Mouse (Mus musculus) telencephalon, adult 2 months (tissue): ENCODE data around the gene Tmem213.
A peak's percentile ranks its signal among the peaks of the same experiment; 100 is the strongest.

Experiments
- DNase-seq: peaks from one replicate; pipeline ENCODE4 v3.0.0-alpha.2; 2011; ENCODE audit warnings: low read depth, low spot score

Gene Tmem213

GRCm38 (mm10) chr6:38109160-38109795 lies at the start of gene Tmem213:
Gene Tmem213, plus strand, starts transcription at chr6:38109255.
- no peak for DNase-seq

DNA sequence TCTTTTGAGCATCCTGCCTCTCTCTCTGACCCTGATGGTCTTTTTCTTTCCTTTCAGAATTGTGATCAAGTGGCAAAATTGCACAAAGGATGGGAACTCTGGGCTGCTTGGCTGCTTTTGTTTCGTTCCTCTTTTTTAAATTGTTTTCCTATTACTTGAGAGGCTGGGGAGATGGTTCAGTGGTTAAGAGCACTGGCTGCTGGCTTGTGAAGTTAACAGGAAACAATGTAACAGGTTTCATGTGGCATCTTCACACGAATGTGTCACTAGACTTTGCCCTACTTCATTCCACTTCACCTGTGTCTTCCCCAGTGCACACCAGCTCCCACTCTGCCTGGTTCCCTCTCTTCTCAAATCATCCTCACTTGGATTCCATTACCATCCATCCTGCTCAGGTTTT lies 44.4 kb upstream of the Tmem213 start:
- no peak for DNase-seq

DNA sequence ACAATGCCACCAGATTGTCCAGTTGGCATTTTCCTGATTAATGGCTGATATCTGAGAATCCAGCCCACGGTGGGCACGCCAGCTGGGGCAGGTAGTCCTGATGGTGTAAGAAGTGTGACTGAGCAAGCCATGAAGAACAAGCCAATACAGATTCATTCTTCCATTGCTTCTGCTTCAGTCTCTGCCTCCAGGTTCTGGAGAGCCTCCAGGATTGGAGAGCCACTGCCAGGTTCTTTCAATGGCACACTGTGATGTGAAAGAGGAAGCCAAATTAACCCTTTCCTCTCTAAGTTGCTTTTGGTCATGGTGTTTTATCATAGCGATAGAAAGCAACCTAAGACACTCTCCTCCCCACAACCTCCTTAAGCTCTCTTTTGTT lies 43.9 kb upstream of the Tmem213 start:
- peak; percentile 64 for DNase-seq

GRCm38 (mm10) chr6:38065501-38066122 lies 43.4 kb upstream of the Tmem213 start:
- peak; percentile 80 for DNase-seq

GRCm38 (mm10) chr6:38066215-38066614 lies 42.8 kb upstream of the Tmem213 start:
- DNase-seq, result peak; percentile 81

DNA sequence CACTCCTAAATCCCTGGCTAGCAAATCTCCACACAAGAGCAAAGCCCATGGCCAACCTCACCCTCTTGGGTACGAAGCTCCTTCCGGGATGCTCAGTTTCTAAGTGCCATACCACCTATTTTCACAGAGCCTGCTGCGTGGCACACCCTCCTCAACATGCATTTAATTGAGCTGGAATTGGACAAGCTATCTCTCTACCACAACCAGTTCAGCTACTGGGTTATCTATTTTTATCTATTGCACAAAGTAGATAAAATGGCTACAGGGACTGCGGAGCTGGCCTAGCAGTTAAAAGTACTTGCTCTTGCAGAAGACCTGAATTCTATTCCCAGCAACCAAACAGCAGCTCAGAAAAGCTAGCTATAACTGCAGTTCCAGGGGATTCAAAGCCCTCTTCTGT lies 37.8 kb upstream of the Tmem213 start:
- DNase-seq, result no peak

- DNase-seq, result no peak
These were observed 36.8 kb upstream of the Tmem213 start for GRCm38 (mm10) chr6:38072137-38072796.

DNA sequence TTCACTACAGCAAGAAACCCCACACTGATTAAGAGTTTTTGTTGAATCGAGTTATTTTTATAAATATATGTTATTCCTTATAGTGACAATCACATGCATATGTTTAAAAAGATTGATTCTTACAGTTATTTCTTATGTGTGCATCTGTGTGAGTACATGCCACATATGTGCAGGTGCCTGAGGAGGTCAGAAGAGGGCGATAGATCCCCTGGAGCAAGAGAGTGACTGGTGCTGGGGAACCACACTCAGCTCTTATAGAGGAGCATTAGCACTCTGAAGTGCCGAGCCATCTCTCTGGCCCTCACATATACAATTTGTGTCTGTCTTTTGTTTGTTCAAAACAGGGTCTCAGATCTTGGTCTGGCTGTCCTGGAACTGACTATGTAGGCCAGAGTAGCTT lies 35.5 kb upstream of the Tmem213 start:
- no peak for DNase-seq

DNA sequence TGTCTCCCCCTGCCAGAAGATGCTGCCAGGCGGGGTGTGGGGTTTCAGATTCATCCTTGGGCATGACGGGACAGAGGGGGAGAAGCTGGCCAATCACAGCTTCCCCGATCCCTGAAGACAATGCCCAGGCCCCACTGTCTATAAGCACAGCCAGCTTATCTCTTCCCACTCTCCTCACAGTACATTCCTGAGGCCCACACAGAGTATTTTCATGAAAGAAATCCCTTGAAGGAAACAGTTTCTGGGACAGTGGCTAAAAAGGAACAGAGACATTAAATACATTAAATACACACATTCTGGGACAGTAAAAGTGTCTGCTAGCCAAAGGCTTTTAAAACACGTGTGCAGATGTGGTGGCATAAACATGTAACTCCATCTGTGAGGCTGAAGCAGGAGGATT lies 28.7 kb upstream of the Tmem213 start:
- DNase-seq, result peak; percentile 22

DNA sequence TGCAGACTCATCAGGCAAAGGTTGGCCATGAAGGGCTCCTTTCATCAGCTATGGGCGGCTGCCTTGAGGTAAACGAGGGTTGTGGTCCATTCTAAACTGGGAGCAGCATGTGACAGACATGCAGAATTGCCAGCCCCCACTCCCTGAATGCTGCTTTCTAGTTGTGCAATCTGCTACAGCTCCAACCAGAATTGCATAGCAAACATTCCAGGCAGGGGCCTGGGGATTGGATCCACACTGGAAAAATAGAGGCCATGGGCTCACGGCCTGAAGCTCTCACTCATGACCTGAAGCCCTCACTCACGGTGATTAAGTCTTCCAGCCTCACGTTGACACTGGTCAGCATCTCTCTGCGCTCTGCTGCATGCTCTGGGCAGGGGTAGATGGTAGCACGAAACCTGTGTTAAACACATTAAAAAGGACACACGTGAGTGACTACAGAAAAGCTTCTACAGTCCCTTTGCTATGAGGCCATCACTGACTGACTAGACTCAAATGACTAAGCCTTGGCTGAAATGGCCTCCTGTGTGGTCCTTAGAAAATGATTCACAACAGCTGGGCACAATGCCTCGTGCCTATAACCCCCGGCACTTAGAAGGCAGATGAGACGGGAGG lies 27.2 kb upstream of the Tmem213 start:
- no peak for DNase-seq

GRCm38 (mm10) chr6:38083204-38083603 lies 25.9 kb upstream of the Tmem213 start:
- DNase-seq, result no peak

- DNase-seq, result no peak
These were observed 21.6 kb upstream of the Tmem213 start for GRCm38 (mm10) chr6:38087242-38088026.

GRCm38 (mm10) chr6:38092539-38092938 lies 16.5 kb upstream of the Tmem213 start:
- DNase-seq, result no peak

- no peak for DNase-seq
These were observed 14.4 kb upstream of the Tmem213 start for GRCm38 (mm10) chr6:38094701-38095100.

GRCm38 (mm10) chr6:38096961-38097370 lies 12.1 kb upstream of the Tmem213 start:
- no peak for DNase-seq

DNA sequence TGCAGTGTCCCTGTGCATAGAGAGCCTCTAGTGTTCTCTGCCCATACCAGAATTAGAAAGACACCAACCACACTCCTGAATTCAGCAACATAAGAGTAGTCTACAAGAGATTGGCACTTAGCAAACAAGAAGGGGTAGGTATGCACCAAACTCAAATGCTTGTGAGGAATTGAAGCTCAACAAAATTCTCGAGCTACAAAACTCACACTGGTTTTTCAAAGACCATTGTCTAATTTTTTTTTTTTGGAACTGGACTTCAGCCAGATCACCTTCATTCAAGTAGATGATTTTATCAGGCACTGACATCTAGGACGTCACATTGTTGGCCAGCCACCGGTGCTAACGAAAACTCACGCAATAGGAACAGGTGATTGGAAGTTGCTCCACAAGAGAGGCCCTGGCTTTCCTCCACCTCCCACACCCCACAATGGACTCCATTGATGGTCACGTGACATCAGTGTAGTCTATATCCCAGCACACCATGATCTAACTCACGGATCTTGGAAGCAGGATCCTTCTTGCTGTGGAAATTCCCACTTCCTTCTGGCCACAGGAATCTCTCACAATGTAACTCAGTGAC lies 6.7 kb upstream of the Tmem213 start:
- DNase-seq, result no peak

GRCm38 (mm10) chr6:38103775-38104174 lies 5.3 kb upstream of the Tmem213 start:
- no peak for DNase-seq

DNA sequence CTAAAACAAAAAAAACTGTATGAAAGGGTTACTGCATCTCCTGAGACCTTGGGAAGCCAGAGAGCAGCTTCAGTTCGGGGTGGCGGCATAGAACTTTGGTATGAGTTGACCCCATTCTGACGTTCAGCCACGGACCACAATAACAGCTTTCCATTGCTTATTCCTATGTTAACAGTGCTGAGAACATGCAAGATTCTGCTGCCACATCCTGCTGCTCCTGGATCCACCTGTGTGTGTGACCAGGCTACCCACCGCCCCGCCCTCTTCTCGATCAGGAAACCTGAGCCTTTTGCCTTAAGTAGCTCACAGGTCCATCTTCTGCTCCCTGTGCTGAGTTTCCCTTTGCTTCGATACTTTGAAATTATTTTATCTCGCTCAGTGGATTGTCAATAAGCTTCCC lies 3.1 kb upstream of the Tmem213 start:
- DNase-seq, result no peak

DNA sequence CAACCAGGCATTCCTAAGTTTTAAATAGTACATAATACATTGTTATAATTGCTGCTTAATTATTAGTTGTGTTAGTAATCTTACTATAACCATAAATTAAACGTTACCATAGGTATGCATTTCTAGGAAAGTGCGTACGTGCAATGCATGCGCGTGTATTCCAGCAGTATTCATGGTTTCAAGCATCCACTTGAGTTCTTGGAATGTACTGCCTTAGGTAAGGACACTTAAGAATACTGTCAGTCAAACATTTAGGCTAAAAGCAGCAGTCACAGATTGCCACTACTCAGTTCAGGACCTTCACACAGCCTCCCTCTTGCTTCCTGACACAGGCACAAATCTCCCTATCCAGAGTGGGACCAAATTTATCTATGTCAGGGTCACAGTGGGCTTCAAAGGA lies 606 bp upstream of the Tmem213 start:
- DNase-seq, result no peak

GRCm38 (mm10) chr6:38109871-38110270 lies 816 bp downstream of the Tmem213 start:
- DNase-seq, result no peak

- no peak for DNase-seq
These were observed 1.8 kb downstream of the Tmem213 start for GRCm38 (mm10) chr6:38110859-38111258.
